Mouse (Mus musculus): ENCODE data around the gene Hmx1. TPM values are rescaled to one million over a fixed set of nuclear protein-coding genes. Genes with fewer than 3 reads are reported as not detected.

The Hmx1 gene
- polyA plus RNA-seq, 1 experiment from 2014 or later, result not detected

DNA sequence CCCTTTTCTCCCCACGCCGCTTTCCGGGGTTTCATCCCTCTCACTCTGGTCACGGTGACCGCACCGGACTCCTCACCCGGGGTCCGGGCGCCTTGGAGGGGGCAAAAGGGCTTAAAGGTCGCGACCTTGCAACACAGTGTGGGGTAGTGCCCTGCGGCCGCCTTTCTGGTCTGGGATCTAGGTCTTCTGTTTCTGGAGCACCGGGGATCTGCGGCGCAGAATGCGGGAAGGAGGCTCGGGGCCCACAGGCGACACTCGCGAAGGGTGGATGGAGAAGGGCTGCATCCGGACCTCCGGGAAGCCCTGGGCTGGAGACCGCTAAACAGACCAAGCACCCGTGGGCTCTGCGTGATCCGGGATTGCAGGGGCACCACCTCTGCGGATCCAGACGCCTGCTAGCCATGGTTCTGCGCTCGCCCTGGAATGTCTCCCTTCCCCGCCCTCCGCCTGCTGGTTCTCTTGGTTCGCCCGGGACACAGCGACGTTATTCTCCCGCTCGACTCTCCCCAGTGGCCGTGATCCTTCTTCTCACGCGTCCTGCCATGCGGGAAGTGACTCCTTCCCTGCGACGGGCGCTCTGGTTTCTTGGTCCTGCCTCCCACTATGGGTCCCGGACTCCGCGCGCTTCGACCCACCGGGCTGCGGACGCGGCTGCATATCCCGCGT lies 8.2 kb downstream of the Hmx1 start:
- ATAC-seq (ENCODE audit: low read depth), result no peak
- no peak overlapping the region for H3K4me3 ChIP-seq (ENCODE audit: low read depth, low read length)
- H3K4me1 ChIP-seq (ENCODE audit: control insufficient read depth, low read depth, low read length), result no peaks in the 10 kb centered on the region
- no peaks in the 10 kb centered on the region for H3K36me3 ChIP-seq (ENCODE audit: control insufficient read depth, insufficient read depth)
- H3K27ac ChIP-seq (ENCODE audit: low read length), result no peak overlapping the region
- WGBS (ENCODE audit: insufficient replicate concordance), result 2% methylated on average over 57 of the region's 57 CpGs
- peaks cover 98% of the 10 kb centered on the region for H3K27me3 ChIP-seq (ENCODE audit: control insufficient read depth, insufficient read depth, low read depth, low read length)
- no peaks in the 10 kb centered on the region for H3K9me3 ChIP-seq (replicated peaks; ENCODE audit: control insufficient read depth, low read length)
- no peak overlapping the region for H3K4me2 ChIP-seq (ENCODE audit: low read depth, low read length)
- no peak overlapping the region for H3K9ac ChIP-seq (ENCODE audit: low read depth, low read length)

DNA sequence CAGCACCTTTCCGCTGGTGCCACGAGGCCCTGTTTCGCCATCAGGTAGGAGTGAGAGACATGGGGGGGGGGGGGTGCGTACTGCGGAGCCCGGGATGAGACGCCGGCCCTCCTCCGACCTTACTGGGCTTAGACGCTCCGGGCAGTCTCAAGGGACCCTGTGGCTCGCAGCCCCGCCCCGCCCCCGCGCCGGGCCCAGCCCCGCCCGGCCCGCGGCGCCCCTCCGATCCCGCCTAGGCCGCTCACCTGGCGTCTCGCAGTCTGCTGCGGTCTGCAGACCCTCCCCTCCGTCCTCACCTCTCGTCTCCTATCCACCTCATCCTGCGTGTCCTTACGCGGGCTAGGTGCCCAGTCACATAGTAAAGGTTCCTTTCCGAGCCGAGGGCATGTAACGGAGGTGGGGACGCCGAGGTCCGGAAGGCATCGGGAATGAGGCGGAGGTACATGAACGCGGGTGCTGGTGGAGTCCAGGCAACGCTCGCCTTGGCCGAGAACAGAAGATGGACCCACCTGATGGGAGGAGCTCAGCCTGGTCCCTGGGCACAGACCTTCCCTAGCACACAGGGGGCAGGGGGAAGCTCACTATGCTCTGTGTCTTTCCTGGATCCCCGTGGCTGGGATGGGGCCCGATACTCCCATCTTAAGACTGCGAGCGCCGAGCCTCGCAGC lies 8.9 kb downstream of the Hmx1 start:
- no peaks in the 10 kb centered on the region for H3K9me3 ChIP-seq (replicated peaks; ENCODE audit: control insufficient read depth, low read length)
- no peak overlapping the region for H3K4me3 ChIP-seq (ENCODE audit: low read depth, low read length)
- H3K36me3 ChIP-seq (ENCODE audit: control insufficient read depth, insufficient read depth), result no peaks in the 10 kb centered on the region
- no peak overlapping the region for H3K27ac ChIP-seq (ENCODE audit: low read length)
- 2% methylated on average over 46 of the region's 52 CpGs for WGBS (ENCODE audit: insufficient replicate concordance)
- peaks cover 98% of the 10 kb centered on the region for H3K27me3 ChIP-seq (ENCODE audit: control insufficient read depth, insufficient read depth, low read depth, low read length)
- no peak overlapping the region for H3K4me2 ChIP-seq (ENCODE audit: low read depth, low read length)
- no peaks in the 10 kb centered on the region for H3K4me1 ChIP-seq (ENCODE audit: control insufficient read depth, low read depth, low read length)
- no peak for ATAC-seq (ENCODE audit: low read depth)
- H3K9ac ChIP-seq (ENCODE audit: low read depth, low read length), result no peak overlapping the region

DNA sequence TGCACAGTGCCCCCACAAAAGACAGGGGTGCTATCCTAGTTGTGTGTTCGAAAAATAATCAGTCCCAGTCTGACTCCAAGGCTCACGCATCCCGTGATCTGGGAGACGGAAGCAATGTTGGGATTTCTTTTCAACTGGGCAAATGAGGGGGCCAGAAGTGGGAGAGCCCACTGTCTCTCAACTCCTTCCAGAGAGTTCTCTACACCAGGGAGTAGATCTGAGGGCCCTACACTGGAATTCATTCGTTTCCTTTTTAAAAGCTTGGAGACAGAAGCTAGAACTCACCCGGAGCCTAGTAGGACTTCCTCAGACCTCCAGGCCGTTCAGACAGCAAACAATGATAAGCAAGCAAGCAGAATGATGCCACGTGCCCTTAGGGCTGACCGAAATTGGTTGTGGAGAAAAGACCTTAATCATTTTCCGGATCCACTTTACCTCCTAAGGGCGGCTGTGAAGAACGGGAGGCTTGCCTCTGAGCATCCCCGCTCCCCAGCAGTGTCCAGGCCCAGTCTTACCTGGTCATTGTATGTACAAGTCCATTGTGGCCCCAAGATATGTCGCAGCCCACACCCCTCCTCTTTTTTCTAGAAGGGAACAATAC lies 9.5 kb downstream of the Hmx1 start:
- Histone ChIP-seq H3K4me2 (ENCODE audit: low read depth, low read length) (no peak overlapping the region), H3K4me1 (ENCODE audit: control insufficient read depth, low read depth, low read length) (no peaks in the 10 kb centered on the region), H3K9me3 (replicated peaks; ENCODE audit: control insufficient read depth, low read length) (no peaks in the 10 kb centered on the region), H3K36me3 (ENCODE audit: control insufficient read depth, insufficient read depth) (no peaks in the 10 kb centered on the region), H3K9ac (ENCODE audit: low read depth, low read length) (no peak overlapping the region), H3K27me3 (ENCODE audit: control insufficient read depth, insufficient read depth, low read depth, low read length) (peaks cover 92% of the 10 kb centered on the region), H3K27ac (ENCODE audit: low read length) (no peak overlapping the region), H3K4me3 (ENCODE audit: low read depth, low read length) (no peak overlapping the region)
- ATAC-seq (ENCODE audit: low read depth), result no peak
- WGBS (ENCODE audit: insufficient replicate concordance), result 3% methylated on average over 14 of the region's 14 CpGs

DNA sequence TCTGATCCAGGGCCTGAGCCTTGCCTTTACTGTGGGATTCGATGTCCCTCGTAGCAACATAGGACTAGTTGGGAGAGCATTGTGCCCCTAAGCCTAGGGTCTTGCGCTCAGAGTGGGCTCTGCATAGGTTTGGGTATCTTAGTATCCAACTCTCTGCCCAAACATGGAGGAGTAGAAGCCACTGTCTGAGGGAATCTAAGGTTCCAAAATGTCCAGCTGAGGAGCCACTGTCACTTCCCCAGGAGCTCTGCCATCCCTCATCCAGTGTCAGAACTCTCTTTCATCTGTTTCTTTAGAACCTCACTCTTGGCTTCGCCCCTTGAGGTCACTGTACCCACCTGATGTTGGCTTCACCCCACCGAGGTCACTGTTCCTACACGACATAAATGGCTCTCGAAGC lies 10.2 kb downstream of the Hmx1 start:
- no peaks in the 10 kb centered on the region for H3K4me1 ChIP-seq (ENCODE audit: control insufficient read depth, low read depth, low read length)
- no peaks in the 10 kb centered on the region for H3K36me3 ChIP-seq (ENCODE audit: control insufficient read depth, insufficient read depth)
- H3K27me3 ChIP-seq (ENCODE audit: control insufficient read depth, insufficient read depth, low read depth, low read length), result peaks cover 85% of the 10 kb centered on the region
- H3K9me3 ChIP-seq (replicated peaks; ENCODE audit: control insufficient read depth, low read length), result no peaks in the 10 kb centered on the region
- ATAC-seq (ENCODE audit: low read depth), result no peak
- H3K4me3 ChIP-seq (ENCODE audit: low read depth, low read length), result no peak overlapping the region
- 0% methylated on average over 7 of the region's 7 CpGs for WGBS (ENCODE audit: insufficient replicate concordance)
- no peak overlapping the region for H3K27ac ChIP-seq (ENCODE audit: low read length)
- no peak overlapping the region for H3K4me2 ChIP-seq (ENCODE audit: low read depth, low read length)
- no peak overlapping the region for H3K9ac ChIP-seq (ENCODE audit: low read depth, low read length)

DNA sequence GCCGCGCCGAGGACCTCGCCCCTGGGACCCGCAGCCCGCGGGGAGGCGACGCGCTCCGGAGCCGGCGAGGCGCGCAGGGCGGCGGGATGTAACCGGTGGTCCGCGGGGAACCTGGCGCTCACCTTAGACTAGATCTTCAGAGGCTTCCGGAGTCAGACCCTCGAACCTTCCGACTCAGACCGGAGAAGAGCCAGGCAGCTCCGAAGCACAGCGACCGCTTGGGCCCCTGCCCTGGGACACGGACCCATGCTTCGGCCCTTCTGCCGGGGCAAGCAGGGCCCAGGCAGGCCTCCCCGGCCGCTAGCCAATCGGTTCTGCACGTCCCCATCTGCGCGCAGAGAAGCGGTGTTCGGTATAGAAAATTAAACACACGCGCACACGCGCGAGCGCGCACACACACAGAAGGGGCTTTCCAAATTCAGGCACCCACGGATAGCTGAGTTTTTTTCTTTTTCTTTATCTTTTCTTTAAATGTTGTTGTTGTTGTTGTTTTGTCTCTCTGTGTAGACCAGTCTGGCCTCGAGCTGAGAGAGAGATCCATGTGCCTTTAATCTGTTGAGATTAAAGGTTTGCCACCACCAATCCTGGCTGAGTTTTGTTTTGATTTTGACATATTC lies 10.9 kb downstream of the Hmx1 start:
- no peak for ATAC-seq (ENCODE audit: low read depth)
- Histone ChIP-seq H3K4me3 (ENCODE audit: low read depth, low read length) (no peak overlapping the region), H3K36me3 (ENCODE audit: control insufficient read depth, insufficient read depth) (no peaks in the 10 kb centered on the region), H3K27ac (ENCODE audit: low read length) (no peak overlapping the region), H3K9ac (ENCODE audit: low read depth, low read length) (no peak overlapping the region), H3K9me3 (replicated peaks; ENCODE audit: control insufficient read depth, low read length) (no peaks in the 10 kb centered on the region), H3K4me1 (ENCODE audit: control insufficient read depth, low read depth, low read length) (no peaks in the 10 kb centered on the region), H3K27me3 (ENCODE audit: control insufficient read depth, insufficient read depth, low read depth, low read length) (peaks cover 80% of the 10 kb centered on the region), H3K4me2 (ENCODE audit: low read depth, low read length) (no peak overlapping the region)
- 1% methylated on average over 48 of the region's 48 CpGs for WGBS (ENCODE audit: insufficient replicate concordance)

DNA sequence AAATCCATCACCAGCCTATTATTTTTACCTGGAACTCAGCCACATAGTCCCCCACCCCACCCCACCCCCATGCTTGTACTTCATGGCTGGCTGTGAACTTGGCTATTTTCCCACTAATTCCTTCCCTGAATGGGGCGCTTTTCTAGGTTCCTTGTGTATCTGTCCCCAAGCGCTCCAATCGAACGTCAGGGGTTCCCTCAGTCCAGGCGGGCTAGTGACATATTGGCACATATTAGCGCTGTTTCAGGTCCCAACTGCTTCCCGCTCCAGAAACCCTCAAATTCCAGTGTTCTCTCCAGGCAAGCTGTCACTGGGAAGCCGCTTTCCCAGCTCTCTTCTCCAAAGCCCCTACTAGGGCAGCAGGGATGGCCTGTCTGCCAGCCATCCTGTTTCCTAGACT lies 12.3 kb downstream of the Hmx1 start:
- H3K36me3 ChIP-seq (ENCODE audit: control insufficient read depth, insufficient read depth), result no peaks in the 10 kb centered on the region
- H3K27ac ChIP-seq (ENCODE audit: low read length), result no peak overlapping the region
- H3K9ac ChIP-seq (ENCODE audit: low read depth, low read length), result no peak overlapping the region
- no peak for ATAC-seq (ENCODE audit: low read depth)
- H3K9me3 ChIP-seq (replicated peaks; ENCODE audit: control insufficient read depth, low read length), result no peaks in the 10 kb centered on the region
- no peaks in the 10 kb centered on the region for H3K4me1 ChIP-seq (ENCODE audit: control insufficient read depth, low read depth, low read length)
- H3K4me2 ChIP-seq (ENCODE audit: low read depth, low read length), result no peak overlapping the region
- H3K4me3 ChIP-seq (ENCODE audit: low read depth, low read length), result no peak overlapping the region
- H3K27me3 ChIP-seq (ENCODE audit: control insufficient read depth, insufficient read depth, low read depth, low read length), result peaks cover 67% of the 10 kb centered on the region
- 5% methylated on average over 8 of the region's 8 CpGs for WGBS (ENCODE audit: insufficient replicate concordance)

DNA sequence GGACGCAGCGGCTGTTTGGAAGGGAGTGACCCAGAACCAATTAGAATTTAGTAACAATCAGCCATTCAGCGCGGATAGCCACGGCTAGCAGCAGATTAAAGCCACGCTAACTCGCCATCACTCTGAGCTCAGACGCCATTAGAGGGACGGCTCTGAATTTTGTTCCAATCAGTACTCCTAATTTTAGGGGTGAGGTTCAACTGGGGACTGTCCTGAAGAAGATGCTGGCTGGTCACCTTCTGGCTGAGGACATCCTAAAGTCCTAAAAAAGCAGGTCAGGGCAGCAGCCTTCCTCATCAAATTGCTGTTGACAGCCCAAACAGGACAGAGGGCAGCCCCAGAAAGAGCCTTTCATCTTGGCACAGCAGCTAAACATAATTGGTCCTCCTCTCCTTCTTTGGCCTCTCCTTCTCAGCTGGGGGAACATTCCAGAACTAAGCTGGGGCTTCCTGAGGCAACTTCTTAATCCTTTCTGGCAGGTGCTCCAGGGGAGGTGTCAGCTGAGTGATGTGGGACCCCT lies 18.6 kb downstream of the Hmx1 start:
- peaks cover 5% of the 10 kb centered on the region for H3K27me3 ChIP-seq (ENCODE audit: control insufficient read depth, insufficient read depth, low read depth, low read length)
- no peak overlapping the region for H3K27ac ChIP-seq (ENCODE audit: low read length)
- H3K4me1 ChIP-seq (ENCODE audit: control insufficient read depth, low read depth, low read length), result no peaks in the 10 kb centered on the region
- no peak overlapping the region for H3K4me3 ChIP-seq (ENCODE audit: low read depth, low read length)
- 60% methylated on average over 9 of the region's 9 CpGs for WGBS (ENCODE audit: insufficient replicate concordance)
- H3K4me2 ChIP-seq (ENCODE audit: low read depth, low read length), result no peak overlapping the region
- H3K36me3 ChIP-seq (ENCODE audit: control insufficient read depth, insufficient read depth), result no peaks in the 10 kb centered on the region
- no peaks in the 10 kb centered on the region for H3K9me3 ChIP-seq (replicated peaks; ENCODE audit: control insufficient read depth, low read length)
- no peak for ATAC-seq (ENCODE audit: low read depth)
- no peak overlapping the region for H3K9ac ChIP-seq (ENCODE audit: low read depth, low read length)

DNA sequence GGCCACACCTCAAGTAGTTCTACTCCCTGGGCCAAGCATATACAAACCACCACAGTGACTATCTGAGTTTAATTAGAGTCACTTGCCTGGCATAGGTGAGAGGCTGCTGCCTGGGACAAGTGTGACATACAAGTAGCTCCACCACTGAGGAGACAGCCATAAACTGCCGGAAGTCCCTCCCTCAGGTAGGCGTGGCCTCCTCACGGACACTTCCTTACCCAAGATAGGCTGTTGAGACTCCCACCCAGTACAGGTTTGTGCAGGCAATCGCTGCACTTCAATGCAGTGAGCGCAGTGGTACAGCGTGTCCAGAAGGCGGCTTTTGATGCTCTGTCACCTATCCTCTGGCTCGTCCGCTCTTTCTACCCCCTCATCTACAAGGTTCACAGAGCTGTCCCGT lies 22.1 kb downstream of the Hmx1 start:
- WGBS (ENCODE audit: insufficient replicate concordance), result 48% methylated on average over 10 of the region's 10 CpGs
- Histone ChIP-seq H3K4me2 (ENCODE audit: low read depth, low read length) (no peak overlapping the region), H3K36me3 (ENCODE audit: control insufficient read depth, insufficient read depth) (no peaks in the 10 kb centered on the region), H3K4me1 (ENCODE audit: control insufficient read depth, low read depth, low read length) (no peaks in the 10 kb centered on the region), H3K27ac (ENCODE audit: low read length) (no peak overlapping the region), H3K9ac (ENCODE audit: low read depth, low read length) (no peak overlapping the region), H3K27me3 (ENCODE audit: control insufficient read depth, insufficient read depth, low read depth, low read length) (no peaks in the 10 kb centered on the region), H3K4me3 (ENCODE audit: low read depth, low read length) (no peak overlapping the region), H3K9me3 (replicated peaks; ENCODE audit: control insufficient read depth, low read length) (no peaks in the 10 kb centered on the region)
- ATAC-seq (ENCODE audit: low read depth), result no peak

DNA sequence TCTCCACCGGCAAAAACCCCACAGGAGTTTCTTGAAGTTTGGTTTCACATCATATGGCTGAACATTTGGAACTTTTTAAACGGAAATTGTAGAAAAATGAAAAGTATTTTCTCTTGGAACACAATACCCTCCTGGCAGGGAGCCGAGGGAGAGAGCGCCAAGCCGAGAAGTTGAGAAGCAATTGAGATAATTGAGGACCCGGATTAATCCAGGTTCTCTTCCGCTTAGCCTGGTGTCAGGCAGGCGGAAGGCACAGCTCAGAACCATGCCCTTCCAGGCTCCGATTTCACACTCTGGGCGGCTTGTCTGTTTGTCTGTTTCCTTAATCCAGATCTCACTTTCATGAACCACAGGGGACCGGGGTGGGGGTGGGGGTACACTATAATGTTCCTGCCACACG lies 23.9 kb downstream of the Hmx1 start:
- no peak for ATAC-seq (ENCODE audit: low read depth)
- Histone ChIP-seq H3K4me1 (ENCODE audit: control insufficient read depth, low read depth, low read length) (no peaks in the 10 kb centered on the region), H3K27me3 (ENCODE audit: control insufficient read depth, insufficient read depth, low read depth, low read length) (no peaks in the 10 kb centered on the region), H3K4me3 (ENCODE audit: low read depth, low read length) (no peak overlapping the region), H3K36me3 (ENCODE audit: control insufficient read depth, insufficient read depth) (no peaks in the 10 kb centered on the region), H3K9ac (ENCODE audit: low read depth, low read length) (no peak overlapping the region), H3K4me2 (ENCODE audit: low read depth, low read length) (no peak overlapping the region), H3K9me3 (replicated peaks; ENCODE audit: control insufficient read depth, low read length) (no peaks in the 10 kb centered on the region), H3K27ac (ENCODE audit: low read length) (no peak overlapping the region)
- WGBS (ENCODE audit: insufficient replicate concordance), result 18% methylated on average over 12 of the region's 12 CpGs

Measured in liver, embryonic 16.5 days (tissue).